ENCODE assay signal across 8 mouse cellular contexts in the genomic region with DNA sequence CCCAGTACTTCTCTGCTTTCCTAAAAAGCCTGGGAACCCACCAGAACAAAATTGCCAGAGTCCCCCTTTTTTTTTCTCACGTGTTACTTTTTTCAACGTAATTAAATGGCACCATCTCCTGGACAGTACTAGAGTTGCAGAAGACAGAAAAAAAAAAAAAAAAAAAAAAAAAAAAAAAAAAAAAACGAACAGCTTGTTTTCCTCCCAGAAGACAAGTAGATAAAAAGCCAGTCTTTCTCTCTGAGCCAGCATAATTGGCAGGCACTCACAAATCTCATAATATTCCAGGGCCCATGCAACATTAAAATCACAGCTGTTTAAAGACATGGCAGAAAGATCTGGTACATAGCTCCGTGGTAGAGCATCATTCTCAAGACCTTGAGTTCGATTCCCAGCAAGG.
DNase-seq lines count a peak whose midpoint lies in the region; ATAC-seq and TF ChIP-seq lines count a peak whose summit lies in the region.
"Had no signal": no experiment of that assay in that cellular context is flagged by ENCODE, and none has a peak within 500 bp of the region (broad histone marks: within the 10 kb centered on the region; RNA-seq: fewer than 3 reads in every experiment).

No protein-coding gene starts in this region.

- H3K27me3 ChIP-seq in E14TG2a.4 (ENCODE audit: insufficient read depth, low read length): peaks cover 35% of the 10 kb centered on the region
- H3K27me3 ChIP-seq in Patski: no peaks in the 10 kb centered on the region
- H3K27me3 ChIP-seq: embryonic facial prominence, embryonic 15.5 days had no signal

- ATAC-seq in Patski: no peak

- H3K36me3 ChIP-seq in E14TG2a.4 (ENCODE audit: insufficient read depth, low read length): no peaks in the 10 kb centered on the region
- H3K36me3 ChIP-seq: embryonic facial prominence, embryonic 15.5 days had no signal

- H3K4me1 ChIP-seq in E14TG2a.4 (replicated peaks; ENCODE audit: low read depth, low read length): no peaks in the 10 kb centered on the region

- no peaks in the 10 kb centered on the region for H3K9me3 ChIP-seq in E14TG2a.4 (ENCODE audit: low read length)
- H3K9me3 ChIP-seq: embryonic facial prominence, embryonic 15.5 days had no signal

- CTCF ChIA-PET in Patski (lab: Charles Lee): no interaction called here

- H3K4me3 ChIP-seq in layer of hippocampus, adult 2 months: no peak overlapping the region
- no peak overlapping the region for H3K4me3 ChIP-seq in E14TG2a.4 (replicated peaks; ENCODE audit: low read length)
- H3K4me3 ChIP-seq: embryonic facial prominence, embryonic 15.5 days had no signal

- POLR2A ChIA-PET in Patski (lab: Charles Lee): no interaction called here

- in situ Hi-C loops in Patski (cut with MboI; ENCODE audit: low pct_unique_long_range_greater_than_20kb): no loop called here

- H3K27ac ChIP-seq in layer of hippocampus, adult 2 months: peak overlapping the region; percentile 15; the same call in 1 of the 2 replicates
- H3K27ac ChIP-seq: embryonic facial prominence, embryonic 15.5 days had no signal

- DNase-seq in layer of hippocampus, adult 2 months (ENCODE audit: low spot score in 2 of 2): peak in 1 of 2 experiments; percentile 71
- no peak for DNase-seq in layer of hippocampus, postnatal 36 days
- no peak for DNase-seq in Patski (ENCODE audit: low read depth, low spot score)
- peak; percentile 34 for DNase-seq in induced T-regulatory cell, adult 2 months (ENCODE audit: low read depth)
- DNase-seq in thymus, postnatal 4 days: no peak
- DNase-seq in spleen, adult 12 weeks (ENCODE audit: low spot score): no peak

- peak; percentile 72 for TF ChIP-seq CTCF in layer of hippocampus, adult 2 months (conservative IDR thresholded peaks at IDR 0.05)
- peak; percentile 29; the same call in 1 of the 2 replicates for TF ChIP-seq CTCF in E14TG2a.4 (conservative IDR thresholded peaks at IDR 0.05; ENCODE audit: low read length)
- TF ChIP-seq CTCF in Patski (IDR thresholded peaks at IDR 0.05): peak; percentile 36
